ENCODE assay signal across 14 mouse cellular contexts in the genomic region with DNA sequence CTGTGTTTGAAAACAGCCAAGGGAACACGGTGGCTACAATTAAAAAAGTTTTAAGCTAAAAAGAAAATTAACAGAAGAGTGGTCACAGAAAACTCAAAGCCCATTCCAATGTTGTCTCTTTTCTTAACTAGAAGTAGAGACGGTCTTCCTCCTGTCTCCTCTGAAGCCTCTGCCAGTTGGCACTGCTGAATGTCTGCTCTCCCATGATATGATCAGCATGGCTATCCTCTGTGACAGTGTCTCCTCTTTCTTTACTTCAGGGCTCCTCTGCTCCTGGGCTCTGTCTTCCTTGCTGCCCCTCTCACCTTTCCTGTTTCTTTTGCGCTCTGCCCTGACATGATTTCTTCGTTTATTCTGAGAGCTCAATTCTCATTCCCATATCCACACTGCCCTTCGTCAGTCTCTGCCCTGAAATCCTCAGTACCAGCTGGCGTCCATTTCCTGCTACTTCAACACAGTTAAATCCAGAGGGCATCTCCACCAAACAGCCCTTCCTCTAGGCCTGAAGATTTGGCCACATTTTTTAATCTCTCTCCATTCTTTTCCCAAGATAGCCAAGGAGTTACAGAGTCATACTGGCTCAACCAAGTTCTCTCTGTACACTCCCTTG.
DNase-seq lines count a peak whose midpoint lies in the region; ATAC-seq lines count a peak whose summit lies in the region.
"Had no signal": no experiment of that assay in that cellular context is flagged by ENCODE, and none has a peak within 500 bp of the region (broad histone marks: within the 10 kb centered on the region; RNA-seq: fewer than 3 reads in every experiment).

No protein-coding gene starts in this region.

- no peak overlapping the region for H3K9ac ChIP-seq in embryonic facial prominence, embryonic 13.5 days
- no peak overlapping the region for H3K9ac ChIP-seq in kidney, embryonic 15.5 days
- no peak overlapping the region for H3K9ac ChIP-seq in midbrain, embryonic 12.5 days (replicated peaks)
- no peak overlapping the region for H3K9ac ChIP-seq in midbrain, embryonic 15.5 days
- no peak overlapping the region for H3K9ac ChIP-seq in stomach, embryonic 15.5 days
- H3K9ac ChIP-seq: liver, embryonic 14.5 days had no signal

- H3K27me3 ChIP-seq in embryonic facial prominence, embryonic 13.5 days, result no peaks in the 10 kb centered on the region
- H3K27me3 ChIP-seq in embryonic facial prominence, embryonic 10.5 days (replicated peaks; ENCODE audit: low read depth, poor library complexity, severe bottlenecking), result no peaks in the 10 kb centered on the region
- H3K27me3 ChIP-seq in kidney, embryonic 15.5 days, result no peaks in the 10 kb centered on the region
- peaks cover 4% of the 10 kb centered on the region; the same call in 1 of the 2 replicates for H3K27me3 ChIP-seq in midbrain, embryonic 12.5 days
- H3K27me3 ChIP-seq in midbrain, embryonic 15.5 days (replicated peaks), result no peaks in the 10 kb centered on the region
- H3K27me3 ChIP-seq in stomach, embryonic 15.5 days (replicated peaks), result no peaks in the 10 kb centered on the region

- no peaks in the 10 kb centered on the region for H3K9me3 ChIP-seq in embryonic facial prominence, embryonic 13.5 days
- H3K9me3 ChIP-seq in embryonic facial prominence, embryonic 10.5 days, result no peaks in the 10 kb centered on the region
- no peaks in the 10 kb centered on the region for H3K9me3 ChIP-seq in kidney, embryonic 15.5 days (replicated peaks)
- no peaks in the 10 kb centered on the region for H3K9me3 ChIP-seq in midbrain, embryonic 12.5 days
- no peaks in the 10 kb centered on the region for H3K9me3 ChIP-seq in midbrain, embryonic 15.5 days
- H3K9me3 ChIP-seq in stomach, embryonic 15.5 days, result no peaks in the 10 kb centered on the region

- peak overlapping the region; percentile 35; the same call in 1 of the 2 replicates for H3K27ac ChIP-seq in embryonic facial prominence, embryonic 13.5 days
- no peak overlapping the region for H3K27ac ChIP-seq in embryonic facial prominence, embryonic 10.5 days (replicated peaks)
- peak overlapping the region; percentile 86 for H3K27ac ChIP-seq in kidney, embryonic 15.5 days
- 0 out of 2 replicates have a peak overlapping the region, but pooled peaks have one; percentile 30 for H3K27ac ChIP-seq in midbrain, embryonic 12.5 days (replicated peaks)
- no peak overlapping the region for H3K27ac ChIP-seq in midbrain, embryonic 15.5 days
- peak overlapping the region; percentile 74 for H3K27ac ChIP-seq in stomach, embryonic 15.5 days
- H3K27ac ChIP-seq: liver, embryonic 14.5 days had no signal

- no peak for DNase-seq in embryonic facial prominence, embryonic 10.5 days (ENCODE audit: low spot score)
- DNase-seq in kidney, postnatal 36 days, result no peak
- DNase-seq in adrenal gland, postnatal 10 days, result no peak
- DNase-seq: cerebellum, adult 8-10 months; heart, postnatal 4 days; layer of hippocampus, postnatal 36 days; midbrain, embryonic 14.5 days had no signal

- no peaks in the 10 kb centered on the region for H3K36me3 ChIP-seq in embryonic facial prominence, embryonic 13.5 days
- H3K36me3 ChIP-seq in embryonic facial prominence, embryonic 10.5 days (replicated peaks), result no peaks in the 10 kb centered on the region
- H3K36me3 ChIP-seq in kidney, embryonic 15.5 days, result no peaks in the 10 kb centered on the region
- H3K36me3 ChIP-seq in midbrain, embryonic 12.5 days, result no peaks in the 10 kb centered on the region
- no peaks in the 10 kb centered on the region for H3K36me3 ChIP-seq in midbrain, embryonic 15.5 days (replicated peaks)
- H3K36me3 ChIP-seq in stomach, embryonic 15.5 days, result no peaks in the 10 kb centered on the region

- ATAC-seq in embryonic facial prominence, embryonic 13.5 days (ENCODE audit: insufficient number of reproducible peaks, insufficient read depth, low FRiP score, low TSS enrichment, low read depth), result no peak
- ATAC-seq in kidney, embryonic 15.5 days (replicated peaks; ENCODE audit: low FRiP score), result no peak
- no peak for ATAC-seq in midbrain, embryonic 12.5 days (ENCODE audit: low FRiP score, low read depth)
- ATAC-seq in midbrain, embryonic 15.5 days (replicated peaks), result no peak
- no peak for ATAC-seq in stomach, embryonic 15.5 days (ENCODE audit: insufficient read depth, low FRiP score, low read depth)

- 0 out of 2 replicates have a peak, but pooled peaks cover 5% of the 10 kb centered on the region for H3K4me1 ChIP-seq in embryonic facial prominence, embryonic 13.5 days
- no peaks in the 10 kb centered on the region; the same call in 1 of the 2 replicates for H3K4me1 ChIP-seq in embryonic facial prominence, embryonic 10.5 days
- H3K4me1 ChIP-seq in kidney, embryonic 15.5 days, result no peaks in the 10 kb centered on the region
- H3K4me1 ChIP-seq in midbrain, embryonic 12.5 days, result peaks cover 18% of the 10 kb centered on the region
- 0 out of 2 replicates have a peak, but pooled peaks cover 2% of the 10 kb centered on the region for H3K4me1 ChIP-seq in midbrain, embryonic 15.5 days
- 0 out of 2 replicates have a peak, but pooled peaks cover 4% of the 10 kb centered on the region for H3K4me1 ChIP-seq in stomach, embryonic 15.5 days

- no peak overlapping the region for H3K4me3 ChIP-seq in embryonic facial prominence, embryonic 13.5 days
- no peak overlapping the region for H3K4me3 ChIP-seq in embryonic facial prominence, embryonic 10.5 days
- no peak overlapping the region for H3K4me3 ChIP-seq in kidney, embryonic 15.5 days (replicated peaks)
- H3K4me3 ChIP-seq in midbrain, embryonic 12.5 days, result no peak overlapping the region
- H3K4me3 ChIP-seq in midbrain, embryonic 15.5 days, result no peak overlapping the region
- H3K4me3 ChIP-seq in stomach, embryonic 15.5 days (replicated peaks), result no peak overlapping the region

- WGBS in embryonic facial prominence, embryonic 13.5 days, result 71% methylated on average over 6 of the region's 6 CpGs
- 79% methylated on average over 6 of the region's 6 CpGs for WGBS in embryonic facial prominence, embryonic 10.5 days
- WGBS in kidney, embryonic 15.5 days, result 56% methylated on average over 6 of the region's 6 CpGs
- 75% methylated on average over 6 of the region's 6 CpGs for WGBS in midbrain, embryonic 12.5 days
- 79% methylated on average over 6 of the region's 6 CpGs for WGBS in midbrain, embryonic 15.5 days
- 52% methylated on average over 6 of the region's 6 CpGs for whole genome bisulfite sequencing in stomach, embryonic 15.5 days

- no peak overlapping the region for H3K4me2 ChIP-seq in embryonic facial prominence, embryonic 13.5 days
- H3K4me2 ChIP-seq in kidney, embryonic 15.5 days, result no peak overlapping the region
- H3K4me2 ChIP-seq in midbrain, embryonic 12.5 days (replicated peaks), result no peak overlapping the region
- no peak overlapping the region for H3K4me2 ChIP-seq in midbrain, embryonic 15.5 days
- no peak overlapping the region; the same call in 1 of the 2 replicates for H3K4me2 ChIP-seq in stomach, embryonic 15.5 days
- H3K4me2 ChIP-seq: heart, embryonic 11.5 days had no signal

Comparison
In these comparisons a context has a peak if more than half of its experiments do, and no peak if none do; other contexts are left out.
1. H3K27ac ChIP-seq: peak in embryonic facial prominence, embryonic 13.5 days (single experiment), kidney, embryonic 15.5 days (single experiment), midbrain, embryonic 12.5 days (single experiment) and stomach, embryonic 15.5 days (single experiment); none in embryonic facial prominence, embryonic 10.5 days (single experiment) and midbrain, embryonic 15.5 days (single experiment).